Mouse (Mus musculus) urinary bladder, postnatal 4 days (tissue): ENCODE measurements around the gene Lsamp.

Source experiments
- DNase-seq, 2 experiments: peaks; one replicate each; pipeline ENCODE4 v3.0.0; 2021 to 2022; ENCODE audit warnings: low spot score in 2 of 2

Lsamp gene

DNA sequence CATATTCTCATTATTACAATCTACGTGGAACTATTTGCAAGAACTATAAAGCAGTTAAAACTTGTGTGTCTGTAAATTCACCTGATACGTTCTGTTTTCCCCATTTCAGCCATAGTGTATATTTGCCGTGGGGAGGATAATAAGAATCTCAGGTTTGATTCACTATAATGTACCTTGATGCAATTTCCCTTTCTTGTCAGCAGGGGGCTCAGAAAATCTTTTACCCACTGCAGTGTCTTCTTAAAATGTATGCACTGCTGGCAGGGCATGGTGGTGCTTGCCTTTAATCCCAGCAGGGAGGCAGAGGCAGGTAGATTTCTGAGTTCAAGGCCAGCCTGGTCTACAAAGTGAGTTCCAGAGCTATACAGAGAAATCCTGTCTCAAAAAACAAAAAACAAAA is 287.7 kb downstream of the Lsamp start:
- no peak for DNase-seq

DNA sequence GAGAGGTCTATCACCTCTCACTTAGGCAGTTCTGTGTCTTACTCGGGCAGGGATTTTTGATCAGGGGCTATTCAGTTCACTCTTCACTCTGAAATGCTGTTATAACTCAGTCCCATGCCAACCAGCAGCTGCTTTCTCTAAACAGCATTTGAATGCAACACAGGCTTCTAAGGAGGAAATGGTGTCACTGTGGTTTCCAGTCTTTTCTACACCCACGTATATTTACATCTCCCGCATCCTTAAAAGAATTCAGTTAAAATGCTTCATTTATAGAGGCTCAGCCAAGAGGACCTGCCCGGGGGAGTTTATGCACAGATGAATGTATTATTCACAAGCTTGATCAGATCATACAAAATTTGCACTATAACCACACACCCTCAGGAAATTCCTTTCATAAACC is 306.0 kb downstream of the Lsamp start:
- no peak for DNase-seq

DNA sequence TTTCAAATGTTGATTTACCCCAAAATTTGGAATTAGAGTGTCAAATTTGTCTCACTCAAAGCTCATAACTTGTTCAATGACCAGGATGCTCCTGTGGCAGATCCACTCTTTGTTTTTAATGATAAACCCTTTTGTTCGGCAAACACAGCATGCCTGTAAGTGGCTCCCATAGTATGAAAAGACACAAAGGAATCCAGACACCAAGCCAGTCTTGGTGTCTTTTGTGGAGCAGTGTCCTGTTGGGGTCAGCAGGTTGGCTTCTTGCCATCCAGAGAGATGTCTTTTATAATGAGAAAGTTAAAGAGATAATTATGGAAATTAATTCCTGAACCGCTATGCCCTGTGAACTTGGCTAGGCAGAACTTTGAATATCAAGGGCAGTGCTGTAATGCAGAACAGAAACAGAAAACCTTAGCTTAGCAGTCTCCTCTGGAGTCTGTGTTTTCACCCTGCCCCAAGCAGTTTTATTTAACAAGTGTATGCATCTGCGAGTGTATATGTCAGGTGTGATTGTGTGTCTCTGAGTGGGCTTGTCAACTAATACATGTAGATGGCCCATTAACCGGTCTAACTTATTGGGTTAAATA is 310.2 kb downstream of the Lsamp start:
- DNase-seq = no peak

DNA sequence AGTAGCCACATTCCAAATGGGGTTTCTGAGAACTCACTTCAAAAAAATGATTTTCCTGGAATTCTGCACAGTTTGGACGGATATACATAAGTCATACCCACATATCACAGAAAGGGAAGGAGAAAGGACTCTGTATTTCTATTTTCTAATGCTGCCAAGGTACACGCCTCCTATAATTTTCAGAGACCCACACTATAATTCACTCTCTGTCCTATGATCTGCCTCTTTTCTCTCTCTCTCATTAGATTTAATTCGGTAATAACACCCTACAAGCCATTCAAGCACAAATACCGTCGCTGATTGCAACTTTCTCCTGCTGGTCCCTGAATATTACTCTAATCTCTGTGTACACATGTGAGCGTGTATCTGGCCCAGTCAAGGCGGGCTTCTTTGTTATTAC is 311.1 kb downstream of the Lsamp start:
- DNase-seq = no peak

DNA sequence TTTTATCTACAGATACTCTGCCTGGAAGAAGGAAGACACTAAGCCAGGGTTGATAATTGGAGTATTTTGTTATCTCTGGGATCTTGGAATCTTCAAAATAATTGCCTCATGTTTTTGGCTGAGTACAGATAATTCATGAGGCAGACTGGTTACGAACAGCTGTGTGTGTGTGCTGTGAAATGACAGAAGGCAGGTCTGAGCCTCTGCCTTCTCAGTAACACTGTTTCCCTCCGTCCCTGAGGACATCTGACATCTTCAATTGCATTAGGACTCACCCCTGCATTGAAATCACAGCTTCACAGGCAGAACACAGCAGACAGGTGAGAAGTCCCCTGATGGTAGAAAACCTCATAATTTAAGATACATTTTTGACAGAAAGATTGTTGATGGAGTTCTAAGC is 323.5 kb downstream of the Lsamp start:
- no peak for DNase-seq

DNA sequence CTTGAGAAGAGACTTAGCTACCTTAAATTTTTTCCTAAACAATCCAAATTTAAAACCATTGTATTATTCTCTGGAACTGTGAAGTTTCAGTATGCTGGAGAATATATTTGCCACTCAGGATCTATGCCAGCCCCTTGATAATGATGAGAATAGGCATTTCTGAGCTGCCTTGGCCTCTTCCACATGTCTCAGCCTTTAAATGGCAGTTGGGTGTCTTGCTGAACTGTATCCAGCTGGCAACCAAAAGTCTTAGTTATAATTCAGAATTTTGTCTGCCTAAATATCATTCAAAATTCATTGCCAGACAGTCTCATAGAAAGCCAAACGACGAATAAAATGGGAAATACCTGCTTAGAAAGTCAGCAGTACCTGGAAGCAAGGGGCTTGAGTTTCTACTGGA is 332.0 kb downstream of the Lsamp start:
- no peak for DNase-seq

DNA sequence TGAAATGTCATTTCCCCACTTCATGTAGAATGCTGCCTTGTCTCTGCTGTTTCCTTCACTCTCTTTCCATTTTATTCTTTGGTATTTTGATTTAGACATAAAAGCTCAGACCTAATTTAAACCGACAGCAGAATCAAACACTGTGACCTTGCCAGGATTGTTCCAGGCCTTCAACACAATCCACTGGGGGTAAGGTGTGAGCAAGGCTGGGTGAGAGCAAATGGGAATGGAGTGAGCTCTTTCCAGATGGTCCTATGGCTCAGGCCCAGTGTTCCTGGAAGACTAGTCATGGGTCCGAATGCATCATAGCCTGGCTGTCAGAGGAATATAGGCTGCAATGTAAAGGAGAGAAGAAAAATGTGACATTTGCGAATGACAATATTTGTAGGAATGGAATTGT is 340.6 kb downstream of the Lsamp start:
- DNase-seq = no peak

DNA sequence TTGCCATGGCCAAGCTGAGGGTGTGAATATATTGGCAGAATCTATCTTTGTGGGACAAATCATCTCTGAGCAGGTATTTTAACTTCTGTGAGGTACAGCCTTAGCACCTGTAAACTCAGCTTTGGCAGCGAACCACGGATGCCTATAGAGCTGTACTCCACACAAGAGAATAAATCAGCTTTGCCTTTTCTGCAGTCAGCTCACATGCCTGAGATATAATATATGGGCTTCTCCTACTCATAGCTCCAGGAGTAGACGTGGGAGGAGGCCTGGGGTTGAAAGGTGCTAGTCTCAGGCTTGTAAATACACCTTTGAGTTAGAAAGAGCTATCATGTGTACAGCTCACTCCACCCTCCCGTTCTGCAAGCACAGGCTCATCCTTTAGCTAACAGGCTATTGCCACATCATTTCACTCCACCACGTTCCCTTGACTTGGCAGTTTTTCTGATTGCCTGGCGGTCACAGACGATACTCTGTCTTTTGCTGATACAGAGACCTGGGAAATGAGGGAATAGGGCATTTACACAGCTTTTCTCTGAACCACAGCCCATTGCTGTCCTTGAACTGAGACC is 344.2 kb downstream of the Lsamp start:
- no peak for DNase-seq

DNA sequence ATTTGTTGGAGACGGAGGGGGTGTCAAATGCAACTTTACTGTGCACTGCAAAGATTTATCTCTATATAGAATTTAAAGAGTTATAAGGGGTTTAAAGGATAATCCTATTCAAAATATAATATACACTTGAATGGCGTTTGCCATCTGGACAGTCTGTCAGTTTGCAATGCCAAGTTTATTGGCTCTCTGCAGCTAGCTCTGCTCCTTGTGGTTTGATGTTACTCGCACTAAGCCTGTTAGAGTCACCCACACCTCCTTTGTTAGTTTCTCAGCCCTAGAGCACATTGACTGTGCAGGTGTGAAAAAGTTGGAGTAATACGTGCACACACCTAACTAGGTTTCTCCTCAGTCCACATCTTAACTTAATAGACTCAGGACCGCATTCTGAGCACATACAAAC is 385.5 kb downstream of the Lsamp start:
- no peak for DNase-seq

DNA sequence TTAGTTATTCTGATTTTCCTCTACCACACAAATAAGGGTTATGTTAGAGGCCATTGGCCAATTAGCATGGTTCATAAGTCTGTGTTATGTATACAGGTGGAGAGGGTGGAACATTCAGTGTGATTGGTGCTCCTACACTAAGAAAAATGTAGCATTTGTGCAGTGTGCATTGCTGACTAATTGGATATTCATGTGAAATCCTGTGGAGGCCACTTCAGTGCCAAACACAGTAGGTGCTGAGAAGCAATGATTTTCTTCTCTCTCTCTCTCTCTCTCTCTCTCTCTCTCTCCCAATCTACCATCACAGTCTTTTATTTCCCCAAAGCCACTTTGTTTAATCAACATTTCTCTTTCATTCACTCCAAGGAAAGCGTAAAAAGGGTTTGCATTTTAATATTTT is 387.1 kb downstream of the Lsamp start:
- no peak for DNase-seq

DNA sequence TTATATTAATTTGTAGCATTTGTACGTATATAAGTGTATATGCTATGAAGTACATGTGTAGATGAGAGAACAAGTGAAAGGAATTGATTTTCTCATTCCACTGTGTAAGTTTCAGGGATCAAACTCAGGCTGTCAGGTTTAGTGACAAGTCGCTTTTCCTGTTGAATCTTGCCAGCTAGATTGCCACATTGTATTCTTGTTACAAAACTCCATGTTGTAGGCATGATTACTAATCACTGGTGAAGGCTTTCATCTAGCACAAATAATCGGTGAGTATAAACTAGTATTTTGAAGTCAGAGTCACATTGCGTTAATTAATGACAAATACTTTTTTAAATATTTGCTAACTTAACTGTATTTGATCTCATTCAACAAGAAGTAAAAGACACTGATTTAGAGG is 391.2 kb downstream of the Lsamp start:
- DNase-seq = no peak

DNA sequence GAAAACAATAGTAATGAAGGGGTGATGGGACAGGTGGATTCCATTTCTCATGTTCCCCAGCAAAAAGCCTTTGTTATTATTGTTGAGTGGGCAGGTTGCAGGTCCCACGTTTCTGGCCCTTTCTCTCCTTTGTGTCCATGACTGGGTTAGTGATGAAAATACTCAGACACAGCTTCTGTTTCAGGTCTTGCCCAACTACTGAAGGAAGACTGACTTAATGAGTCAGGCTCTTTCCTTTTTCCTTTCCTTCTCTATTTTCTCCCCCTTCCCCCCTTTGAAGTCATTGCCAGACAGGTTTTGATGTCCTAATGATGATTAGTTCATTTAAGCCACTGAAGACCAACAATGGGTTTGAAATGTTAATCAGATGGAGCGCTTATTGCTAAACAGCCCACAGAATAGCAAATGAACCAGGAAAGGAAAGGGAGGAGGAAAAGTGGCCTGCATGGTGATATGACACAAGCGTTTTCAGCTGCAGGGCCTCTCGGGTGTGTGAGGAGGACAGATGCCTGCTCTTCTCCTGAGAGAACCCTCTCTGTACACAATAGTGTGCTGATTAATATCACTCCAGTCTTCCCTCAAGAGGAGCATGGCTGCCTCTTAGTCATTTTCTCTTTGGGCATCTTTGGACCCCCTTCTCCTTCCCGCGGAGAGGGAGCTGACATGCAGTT is 393.1 kb downstream of the Lsamp start:
- DNase-seq = no peak

DNA sequence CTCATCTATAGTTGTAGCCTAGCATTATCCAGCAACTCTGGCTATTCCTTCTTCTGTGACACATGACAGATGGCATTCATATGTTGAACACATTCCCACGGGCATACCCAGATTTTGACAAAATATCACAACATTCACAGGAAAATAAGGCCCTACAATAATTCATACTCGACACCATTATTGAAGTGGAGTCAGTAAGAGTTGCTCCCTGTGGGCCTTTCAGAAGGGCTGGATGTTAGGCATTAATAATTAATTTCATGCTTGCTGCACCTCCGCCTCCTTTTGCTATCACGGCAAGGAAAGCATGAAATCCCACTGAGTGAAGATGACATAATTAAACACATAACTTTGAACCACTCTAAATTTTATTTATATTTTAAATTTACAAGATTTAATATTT is 407.9 kb downstream of the Lsamp start:
- DNase-seq = no peak

DNA sequence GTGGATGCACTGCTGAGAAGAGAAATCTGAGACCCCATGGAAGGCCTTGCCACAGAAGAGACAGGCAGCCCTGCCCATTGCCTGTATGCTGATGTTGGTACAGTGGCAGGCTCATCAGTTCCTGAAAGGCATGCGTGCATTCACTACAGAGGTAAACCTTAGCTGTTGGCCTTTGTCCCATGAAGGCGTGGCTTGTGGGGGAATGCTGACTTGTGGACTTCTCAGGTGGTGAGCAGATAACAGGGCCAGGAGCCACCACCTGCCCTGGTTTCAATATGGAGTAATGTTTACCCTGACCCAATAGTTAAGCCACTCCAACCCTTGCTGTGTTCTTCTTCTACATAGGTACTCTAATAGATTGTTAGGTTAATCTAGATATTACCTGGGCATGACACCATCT is 415.4 kb downstream of the Lsamp start:
- DNase-seq = no peak

DNA sequence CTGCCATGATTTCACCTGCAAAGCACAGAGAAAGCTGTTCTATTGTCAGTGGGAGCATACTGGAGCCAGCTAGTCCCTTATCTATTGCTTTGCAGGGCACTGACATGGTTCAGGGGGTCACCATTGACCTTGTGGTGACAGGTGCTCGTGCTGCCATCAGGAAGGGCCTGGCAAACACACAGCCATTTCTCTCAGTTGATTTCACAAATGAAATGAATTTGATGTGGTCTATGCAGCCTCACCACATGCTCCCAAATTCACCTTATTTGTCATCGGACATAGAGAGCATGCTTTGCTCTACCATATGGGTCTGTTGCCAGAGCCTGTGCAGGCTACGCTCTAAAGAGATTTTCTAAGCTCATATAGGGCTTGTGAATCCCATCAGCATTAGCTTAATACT is 450.1 kb downstream of the Lsamp start:
- DNase-seq = no peak

DNA sequence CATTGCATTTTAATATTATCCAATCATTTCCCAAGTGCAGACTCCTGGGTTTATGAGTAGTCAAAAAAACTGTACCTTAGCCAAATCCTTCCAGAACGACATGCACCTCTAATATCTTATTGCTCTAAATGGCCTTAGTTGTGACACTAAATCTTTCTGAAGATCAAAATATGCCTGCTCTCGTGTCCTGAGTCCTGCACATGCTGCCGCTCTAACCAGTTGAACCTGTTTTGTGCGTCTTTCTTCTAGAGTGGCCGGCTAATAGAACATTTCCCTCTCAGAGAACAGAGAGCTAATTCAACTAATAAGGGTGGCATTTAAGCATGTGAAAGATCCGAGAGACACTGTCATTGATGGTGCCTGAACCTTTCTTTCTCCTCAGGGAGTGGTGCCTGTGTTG is 452.3 kb downstream of the Lsamp start:
- no peak for DNase-seq

DNA sequence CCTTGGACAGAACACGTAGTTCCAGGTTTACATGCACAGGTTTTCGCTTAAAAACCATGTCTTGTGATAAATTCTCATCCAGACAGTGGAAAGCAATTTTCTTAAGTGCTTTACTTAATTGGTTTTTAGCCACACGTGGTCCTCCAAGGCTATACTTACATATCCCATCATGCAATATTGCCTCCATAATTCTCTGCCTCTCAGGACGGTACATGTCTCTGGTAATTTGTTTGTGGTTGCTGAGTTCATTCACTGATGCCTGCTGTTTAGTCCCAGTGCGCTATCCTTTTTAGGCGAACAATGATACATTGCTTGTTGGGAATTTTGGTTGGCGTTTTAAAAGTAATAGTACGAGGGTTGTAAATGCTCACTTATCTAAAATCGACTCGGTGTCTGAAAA is 453.7 kb downstream of the Lsamp start:
- no peak for DNase-seq

DNA sequence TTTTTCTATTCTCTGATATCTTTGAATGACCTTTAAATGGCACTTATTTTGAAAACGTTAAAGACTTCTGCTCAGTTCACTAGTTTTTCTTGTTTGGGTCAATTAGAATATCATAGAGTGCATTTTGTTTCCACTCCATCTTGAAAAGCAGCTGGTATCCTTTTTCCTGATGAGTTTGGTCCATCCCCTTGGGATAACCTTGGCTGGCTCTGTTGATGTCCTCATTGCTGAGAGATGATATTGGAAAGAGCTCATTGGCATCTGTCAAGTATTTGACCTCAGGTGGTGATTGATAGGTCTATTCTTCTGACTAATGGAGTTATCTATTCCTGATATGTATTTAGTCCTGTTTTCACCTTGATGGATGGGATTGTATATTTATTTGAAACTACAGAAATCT is 454.7 kb downstream of the Lsamp start:
- DNase-seq = no peak

DNA sequence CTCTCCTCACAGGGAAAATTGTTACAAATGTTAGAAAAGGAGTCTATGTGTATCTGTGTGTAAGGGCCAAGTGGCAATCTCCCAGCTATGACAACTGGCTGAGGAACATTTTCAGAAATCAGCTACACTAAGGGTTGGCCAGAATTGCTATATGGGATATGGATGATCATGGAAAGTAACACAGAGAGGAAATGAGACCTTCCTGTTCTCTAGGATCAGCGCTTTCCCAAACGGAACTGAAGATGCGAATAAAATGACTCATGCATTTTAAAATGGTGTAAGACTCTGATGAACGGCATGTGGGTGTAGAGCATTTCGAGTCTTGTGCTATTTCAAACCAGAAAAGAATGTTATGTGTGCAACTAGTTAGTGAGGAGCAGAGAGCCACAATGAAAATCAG is 462.4 kb downstream of the Lsamp start:
- no peak for DNase-seq

DNA sequence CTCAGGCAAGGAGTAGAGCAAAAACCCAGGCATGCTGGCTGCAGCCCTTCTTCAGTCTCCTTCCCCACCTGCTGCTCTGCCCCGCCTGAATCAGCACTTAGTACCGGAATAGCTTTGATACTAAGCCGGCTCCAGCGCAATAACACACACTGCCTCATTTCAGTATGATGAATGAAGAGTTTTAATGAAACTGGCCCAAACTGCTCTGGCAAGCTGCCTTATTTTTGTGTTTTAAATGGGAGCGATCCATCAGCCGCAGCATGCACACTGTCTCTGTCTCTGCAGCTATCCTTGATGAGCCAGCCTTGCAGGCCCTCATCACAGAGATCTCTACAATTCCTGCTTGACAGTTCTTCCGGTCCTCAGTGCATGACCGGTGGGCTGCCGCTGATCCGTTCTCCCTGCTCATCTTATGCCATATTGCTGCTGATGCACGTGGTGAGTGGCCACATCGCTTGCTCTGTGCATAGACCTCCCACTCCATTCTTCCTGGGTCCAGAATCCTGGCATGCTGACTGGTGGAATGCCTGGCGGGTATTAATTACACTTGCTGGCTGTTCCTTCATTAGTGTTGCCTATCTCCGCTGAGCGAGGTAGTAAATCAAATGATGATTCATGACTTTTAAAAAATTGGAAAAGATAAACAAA is 479.4 kb downstream of the Lsamp start:
- DNase-seq = no peak

DNA sequence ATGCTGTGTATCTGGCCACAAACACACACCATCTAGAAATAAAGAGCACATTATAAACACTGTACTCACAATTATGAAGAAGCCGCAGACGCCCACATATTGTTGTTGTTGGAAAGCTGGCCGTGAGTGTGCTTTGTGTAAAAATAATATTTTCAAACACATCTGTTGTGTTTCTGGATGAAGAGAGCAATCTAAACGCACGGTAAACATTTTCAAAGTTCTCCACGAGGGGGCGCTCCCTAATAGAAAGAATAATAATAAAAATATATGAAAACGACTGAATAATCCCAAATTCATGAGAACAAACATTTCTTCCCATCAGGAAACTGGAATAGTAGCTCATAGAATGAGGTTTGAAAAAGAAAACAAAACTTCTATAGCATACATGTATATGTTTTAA is 482.4 kb downstream of the Lsamp start:
- no peak for DNase-seq

DNA sequence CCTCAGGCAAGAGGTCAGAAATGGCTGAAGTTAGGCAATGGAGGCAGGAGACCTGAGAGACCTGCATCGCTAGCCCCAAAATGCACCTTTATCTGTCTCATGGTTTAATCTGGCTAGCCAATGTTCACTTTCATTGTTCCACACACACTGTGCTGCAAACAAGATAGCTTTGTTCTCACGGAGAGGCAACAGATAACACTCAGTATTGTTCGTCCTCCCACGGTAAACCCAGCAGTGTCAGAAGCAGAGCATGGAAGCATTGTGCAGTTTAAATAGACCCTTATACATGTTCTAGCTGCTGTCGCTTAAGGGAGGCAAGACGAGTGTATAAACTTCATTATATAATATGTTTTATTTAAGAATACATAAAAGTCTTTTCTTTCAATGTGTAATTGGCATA is 486.8 kb downstream of the Lsamp start:
- no peak for DNase-seq

DNA sequence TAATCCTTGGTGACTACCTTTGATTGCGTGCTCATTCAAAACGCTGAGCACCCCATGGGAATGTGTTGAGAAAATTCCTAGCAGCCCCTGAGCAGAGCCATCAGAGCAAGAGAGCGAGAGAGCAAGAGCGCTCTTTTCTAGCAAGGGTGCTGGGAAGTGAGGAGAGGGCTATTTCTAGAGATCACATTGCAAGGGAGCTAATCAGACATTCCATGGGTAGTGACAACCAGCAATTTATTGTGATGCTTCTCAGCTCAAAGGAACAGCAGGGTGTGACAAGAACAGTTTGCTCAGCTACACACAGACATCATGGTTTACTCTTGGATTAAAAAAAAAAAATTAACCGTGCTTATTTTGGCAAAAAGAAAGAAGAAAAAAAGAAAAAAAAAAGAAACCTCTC is 487.8 kb downstream of the Lsamp start:
- DNase-seq = no peak
